Mouse (Mus musculus): ENCODE measurements at regions not wholly inside any gene's neighbourhood (a gene's known extent, or its start where the extent isn't known, plus 50 kb on each side); places are given as distances from the start of the nearest gene placed in this dataset.
"Not testable (repeated sequence)": the region's sequence is repeated elsewhere in the genome, so short reads cannot be mapped to it uniquely, and the experiment has no call there.

DNA sequence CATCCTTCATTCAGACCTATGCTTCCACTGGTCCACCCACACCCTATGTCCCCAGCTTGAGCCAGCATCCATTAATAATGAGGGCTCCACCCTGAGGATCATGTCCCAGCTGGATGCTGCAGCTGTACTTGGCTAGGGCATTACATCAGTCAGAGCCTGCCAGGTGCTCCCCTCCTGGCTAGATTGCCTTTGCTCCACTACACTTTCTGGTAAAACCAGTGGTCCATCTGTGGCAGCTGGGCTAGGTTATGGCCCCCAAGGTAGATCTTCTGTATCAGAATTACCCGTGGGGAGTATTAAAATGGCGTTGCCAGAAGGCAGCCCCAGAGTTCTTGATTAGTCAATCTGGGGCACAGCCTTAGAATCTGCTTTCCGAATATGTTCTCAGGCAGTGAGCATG lies 94.7 kb upstream of the Sec61g start:
- no peak for DNase-seq
- WGBS = 74% methylated on average over 3 of the region's 3 CpGs
- Histone ChIP-seq H3K4me1 (ENCODE audit: control insufficient read depth, insufficient read depth, low read length) (no peaks in the 10 kb centered on the region), H3K4me3 (replicated peaks; ENCODE audit: extremely low read depth, low read depth, low read length) (no peak overlapping the region)
- TF ChIP-seq POLR2A (IDR thresholded peaks at IDR 0.05; ENCODE audit: borderline replicate concordance, extremely low read depth, low read depth, low read length) = no peak
- no peak for TF ChIP-seq CTCF (IDR thresholded peaks at IDR 0.05; ENCODE audit: insufficient read depth, low read length)

DNA sequence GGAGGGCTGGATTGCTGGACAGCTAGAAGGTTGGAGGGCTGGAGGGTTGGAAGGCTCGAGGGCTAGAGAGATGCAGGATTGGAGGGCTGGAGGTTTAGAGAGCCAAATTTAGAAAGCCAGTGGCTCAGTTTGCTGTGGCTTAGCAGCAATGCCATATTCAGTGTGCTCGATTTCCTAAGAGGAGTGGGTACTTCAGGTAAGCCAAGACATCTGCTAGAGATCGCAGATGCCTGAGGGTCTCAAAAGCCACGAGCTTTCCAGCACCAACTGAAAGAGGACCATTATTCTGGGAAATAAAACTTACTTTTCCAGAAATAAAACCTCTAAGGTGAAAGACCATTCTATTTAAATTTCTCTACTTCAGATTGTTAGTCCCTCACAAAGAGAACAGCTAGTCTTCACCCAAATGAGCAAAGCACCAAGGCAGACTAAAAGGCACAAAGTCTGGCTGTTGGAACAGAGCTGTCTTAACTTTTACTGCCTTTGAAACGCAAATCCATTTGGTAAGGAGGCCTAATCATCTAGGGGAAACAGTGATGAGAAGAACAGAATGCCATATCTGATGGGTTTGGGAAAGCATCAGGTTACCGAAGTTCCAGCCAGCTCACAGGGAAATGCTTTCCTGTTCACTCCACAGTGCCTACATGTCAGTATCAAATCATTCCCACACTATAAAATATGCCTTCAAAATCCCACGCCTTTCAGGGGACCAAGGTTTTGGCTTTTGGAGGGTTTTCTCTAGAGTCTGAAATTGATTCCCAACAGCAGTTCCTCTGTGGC lies 98.3 kb upstream of the Sec61g start:
- H3K4me3 ChIP-seq (replicated peaks; ENCODE audit: extremely low read depth, low read depth, low read length) = no peak overlapping the region
- TF ChIP-seq POLR2A (IDR thresholded peaks at IDR 0.05; ENCODE audit: borderline replicate concordance, extremely low read depth, low read depth, low read length) (no peak), CTCF (IDR thresholded peaks at IDR 0.05; ENCODE audit: insufficient read depth, low read length) (no peak)
- WGBS = 69% methylated on average over 7 of the region's 7 CpGs
- DNase-seq = no peak
- no peaks in the 10 kb centered on the region for H3K4me1 ChIP-seq (ENCODE audit: control insufficient read depth, insufficient read depth, low read length)

DNA sequence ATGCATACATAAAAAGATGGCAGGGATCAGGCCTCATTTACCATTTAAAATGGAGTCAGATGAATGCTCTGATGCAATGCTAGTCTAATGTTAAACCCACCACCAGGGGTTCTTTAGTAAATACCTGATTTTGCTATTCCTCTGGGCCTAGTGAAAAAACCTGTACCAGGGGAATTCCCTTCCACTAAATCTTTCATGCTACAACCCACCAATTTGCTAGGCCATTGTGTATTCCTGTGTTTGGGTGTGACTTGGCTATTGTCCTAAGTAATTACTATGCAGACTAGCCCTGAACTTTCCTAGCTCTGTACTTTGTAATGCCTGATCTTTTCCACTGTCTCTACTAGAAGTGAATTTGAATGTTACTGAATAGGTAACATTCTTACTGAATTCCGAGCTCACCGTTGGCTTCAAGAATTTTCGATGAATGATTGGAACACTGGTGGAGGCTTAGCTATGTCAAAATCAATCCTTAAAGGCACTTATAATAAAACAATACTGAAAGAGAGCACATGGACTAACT lies 99.7 kb upstream of the Sec61g start:
- not testable (repeated sequence) for DNase-seq; H3K4me3 ChIP-seq (replicated peaks; ENCODE audit: extremely low read depth, low read depth, low read length); H3K4me1 ChIP-seq (ENCODE audit: control insufficient read depth, insufficient read depth, low read length)
- 85% methylated on average over 3 of the region's 3 CpGs for WGBS

DNA sequence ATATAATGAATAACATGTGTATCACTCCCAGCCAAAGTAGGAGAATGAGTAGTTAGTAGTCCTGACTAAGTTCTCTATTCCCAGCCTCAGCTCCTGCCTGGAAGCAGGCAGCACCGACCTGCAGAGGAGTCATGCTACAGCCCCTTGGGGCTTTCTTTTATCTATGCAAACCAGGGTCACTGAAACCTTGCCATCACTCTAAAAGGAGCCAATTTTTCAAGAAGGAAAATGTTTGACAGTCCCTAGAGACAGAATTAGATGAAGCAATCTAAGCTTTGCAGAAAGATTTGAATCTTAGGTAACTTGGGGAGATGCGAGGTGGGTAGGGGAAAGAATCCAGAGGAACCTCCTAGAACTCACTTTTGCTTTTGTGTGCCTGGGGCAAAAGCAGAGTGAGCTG lies 103.5 kb upstream of the Sec61g start:
- Histone ChIP-seq H3K4me1 (ENCODE audit: control insufficient read depth, insufficient read depth, low read length) (no peaks in the 10 kb centered on the region), H3K4me3 (replicated peaks; ENCODE audit: extremely low read depth, low read depth, low read length) (no peak overlapping the region)
- DNase-seq = no peak
- no peak for TF ChIP-seq CTCF (IDR thresholded peaks at IDR 0.05; ENCODE audit: insufficient read depth, low read length)
- no peak for TF ChIP-seq POLR2A (IDR thresholded peaks at IDR 0.05; ENCODE audit: borderline replicate concordance, extremely low read depth, low read depth, low read length)
- WGBS = 59% methylated on average over 2 of the region's 2 CpGs

DNA sequence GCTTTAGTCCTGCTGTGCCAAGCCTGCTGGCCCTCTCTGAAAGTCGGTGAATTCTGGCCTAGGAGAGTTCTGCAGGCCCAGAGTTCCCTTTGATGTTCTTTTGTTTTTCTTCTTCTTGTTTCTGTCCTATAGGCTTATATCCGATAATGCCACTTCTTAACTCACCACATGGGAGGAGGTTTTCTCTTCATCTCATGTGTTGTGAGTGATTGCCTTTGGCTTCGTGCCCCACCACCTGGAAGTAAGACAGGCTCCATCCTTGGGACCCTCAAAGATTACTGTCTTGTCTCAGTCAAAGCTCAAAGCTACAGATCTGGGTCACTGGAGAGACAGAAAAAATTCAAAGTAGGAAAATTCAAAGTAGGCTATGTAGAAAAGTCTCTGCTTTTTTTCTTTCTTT lies 104.2 kb upstream of the Sec61g start:
- WGBS = 76% methylated on average over 3 of the region's 3 CpGs

DNA sequence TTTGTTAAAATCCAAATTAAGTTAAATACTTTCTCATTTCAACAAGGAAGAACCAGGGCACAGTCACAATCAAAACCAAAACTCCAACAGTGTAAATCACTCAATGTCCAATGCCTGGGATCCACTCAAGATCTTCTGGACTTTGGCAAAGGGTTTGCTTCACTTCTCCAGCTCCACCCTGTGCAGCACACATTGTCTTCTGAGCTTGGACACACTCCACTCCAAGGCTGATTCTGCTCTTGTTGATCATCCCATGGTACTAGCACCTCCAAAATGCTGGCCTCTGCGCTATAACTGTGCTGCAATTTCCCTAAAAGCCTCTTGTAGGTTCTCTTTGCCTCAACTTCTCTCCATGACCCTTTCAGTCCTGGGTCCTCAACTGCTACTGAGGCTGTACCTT lies 111.5 kb upstream of the Sec61g start:
- no peak for DNase-seq
- WGBS = 70% methylated on average over 1 of the region's 1 CpGs
- no peaks in the 10 kb centered on the region for H3K4me1 ChIP-seq (ENCODE audit: control insufficient read depth, insufficient read depth, low read length)
- H3K4me3 ChIP-seq (replicated peaks; ENCODE audit: extremely low read depth, low read depth, low read length) = no peak overlapping the region
- TF ChIP-seq POLR2A (IDR thresholded peaks at IDR 0.05; ENCODE audit: borderline replicate concordance, extremely low read depth, low read depth, low read length) (no peak), CTCF (IDR thresholded peaks at IDR 0.05; ENCODE audit: insufficient read depth, low read length) (no peak)

More for the DNA sequence above, 104.2 kb upstream of the Sec61g start:
- no peak overlapping the region for H3K4me3 ChIP-seq (replicated peaks; ENCODE audit: extremely low read depth, low read depth, low read length)
- no peak for DNase-seq
- no peaks in the 10 kb centered on the region for H3K4me1 ChIP-seq (ENCODE audit: control insufficient read depth, insufficient read depth, low read length)
- TF ChIP-seq CTCF (IDR thresholded peaks at IDR 0.05; ENCODE audit: insufficient read depth, low read length) (no peak), POLR2A (IDR thresholded peaks at IDR 0.05; ENCODE audit: borderline replicate concordance, extremely low read depth, low read depth, low read length) (no peak)

DNA sequence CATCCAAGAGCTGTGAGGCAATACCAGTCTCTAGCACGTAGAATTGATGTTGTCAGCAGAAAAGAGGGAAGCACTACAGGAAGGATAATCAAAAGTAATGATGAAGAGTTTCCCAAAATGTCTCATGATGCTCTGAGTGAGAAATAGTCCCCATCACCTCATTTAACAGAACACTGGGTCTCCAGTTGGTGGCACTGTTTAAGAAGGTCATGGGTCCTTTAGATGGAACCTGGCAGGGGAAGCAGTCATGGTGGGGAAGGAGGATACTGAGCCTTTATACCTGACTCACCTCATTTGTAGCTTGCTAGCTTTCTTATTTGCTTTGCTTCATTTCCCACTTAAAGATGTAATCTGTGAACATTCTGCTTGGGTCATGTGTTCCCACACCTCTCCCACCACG lies 115.4 kb upstream of the Sec61g start:
- no peak for DNase-seq
- Histone ChIP-seq H3K4me1 (ENCODE audit: control insufficient read depth, insufficient read depth, low read length) (no peaks in the 10 kb centered on the region), H3K4me3 (replicated peaks; ENCODE audit: extremely low read depth, low read depth, low read length) (no peak overlapping the region)
- WGBS = 50% methylated on average over 2 of the region's 2 CpGs
- TF ChIP-seq CTCF (IDR thresholded peaks at IDR 0.05; ENCODE audit: insufficient read depth, low read length) (no peak), POLR2A (IDR thresholded peaks at IDR 0.05; ENCODE audit: borderline replicate concordance, extremely low read depth, low read depth, low read length) (no peak)

DNA sequence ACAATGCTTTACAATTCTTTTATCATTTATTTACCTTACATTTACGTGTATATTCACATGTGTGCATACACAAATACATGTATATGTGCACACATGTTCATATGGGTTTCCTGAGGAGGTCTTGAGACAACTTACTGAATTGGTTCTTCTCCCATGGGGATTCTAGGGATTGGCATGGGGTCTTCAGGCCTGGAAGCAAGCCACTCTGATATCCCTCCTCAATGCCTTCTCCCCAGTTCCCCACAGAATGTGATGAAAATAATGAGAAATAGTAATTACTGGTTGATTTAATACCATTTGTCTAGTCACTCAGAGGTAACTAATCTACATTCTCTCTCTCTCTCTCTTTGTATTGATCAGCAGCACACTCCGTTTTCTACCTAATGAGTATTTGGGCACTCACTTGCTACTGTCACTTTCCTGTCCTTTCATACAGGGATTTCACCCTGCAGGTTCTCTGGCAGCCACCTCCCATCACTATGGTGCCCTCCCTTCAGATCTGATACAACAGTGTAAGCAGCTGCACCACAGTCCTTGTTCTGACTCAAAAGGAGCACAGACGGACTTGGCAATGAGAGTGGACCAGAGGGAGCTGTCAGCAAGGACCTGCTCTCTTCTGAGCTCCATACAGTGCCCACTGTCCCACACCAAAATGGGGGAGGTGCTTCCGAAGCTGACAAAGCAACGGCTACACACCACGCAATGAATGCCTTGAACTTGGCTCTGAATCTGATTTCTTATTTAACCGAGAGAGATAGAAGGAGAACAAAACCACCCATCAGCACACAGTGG lies 119.2 kb upstream of the Sec61g start:
- TF ChIP-seq POLR2A (IDR thresholded peaks at IDR 0.05; ENCODE audit: borderline replicate concordance, extremely low read depth, low read depth, low read length) (no peak), CTCF (IDR thresholded peaks at IDR 0.05; ENCODE audit: insufficient read depth, low read length) (no peak)
- 58% methylated on average over 7 of the region's 7 CpGs for WGBS

DNA sequence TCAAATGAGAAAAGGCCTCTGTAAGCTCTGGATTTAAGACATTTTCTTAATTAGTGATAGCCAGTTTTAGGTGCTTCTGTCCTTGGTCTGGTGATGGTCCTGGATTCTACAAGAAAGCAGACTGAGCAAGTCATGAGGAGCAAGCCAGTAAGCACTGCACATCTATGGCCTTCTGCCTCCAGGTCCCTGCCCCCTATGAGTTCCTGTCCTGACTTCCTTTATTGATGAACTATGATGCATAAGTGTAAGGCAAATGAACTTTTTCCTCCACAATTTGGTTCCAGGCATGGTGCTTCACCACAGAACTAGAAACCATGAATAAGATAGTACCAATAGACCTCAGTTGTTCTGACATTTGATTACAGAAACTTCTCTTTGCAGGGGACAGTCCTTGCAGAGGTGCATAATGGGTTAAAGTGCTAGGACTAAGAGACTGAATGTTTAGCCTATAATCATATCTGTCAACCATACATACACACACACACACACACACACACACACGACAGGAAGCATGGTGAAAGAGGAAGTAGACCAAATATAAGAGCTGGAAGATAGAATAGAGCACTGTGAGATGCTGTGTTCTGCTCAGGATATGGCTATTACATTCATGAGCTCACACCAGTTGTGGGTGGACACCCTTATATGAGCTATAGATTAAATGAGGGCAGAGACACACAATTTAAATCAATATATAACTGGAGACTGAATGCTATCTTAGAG lies 121.3 kb upstream of the Sec61g start:
- DNase-seq = no peak
- TF ChIP-seq CTCF (IDR thresholded peaks at IDR 0.05; ENCODE audit: insufficient read depth, low read length) = no peak
- no peak for TF ChIP-seq POLR2A (IDR thresholded peaks at IDR 0.05; ENCODE audit: borderline replicate concordance, extremely low read depth, low read depth, low read length)
- WGBS = 23% methylated on average over 1 of the region's 1 CpGs
- Histone ChIP-seq H3K4me1 (ENCODE audit: control insufficient read depth, insufficient read depth, low read length) (no peaks in the 10 kb centered on the region), H3K4me3 (replicated peaks; ENCODE audit: extremely low read depth, low read depth, low read length) (no peak overlapping the region)

More for the DNA sequence above, 119.2 kb upstream of the Sec61g start:
- no peak overlapping the region for H3K4me3 ChIP-seq (replicated peaks; ENCODE audit: extremely low read depth, low read depth, low read length)
- no peaks in the 10 kb centered on the region for H3K4me1 ChIP-seq (ENCODE audit: control insufficient read depth, insufficient read depth, low read length)
- DNase-seq = no peak

DNA sequence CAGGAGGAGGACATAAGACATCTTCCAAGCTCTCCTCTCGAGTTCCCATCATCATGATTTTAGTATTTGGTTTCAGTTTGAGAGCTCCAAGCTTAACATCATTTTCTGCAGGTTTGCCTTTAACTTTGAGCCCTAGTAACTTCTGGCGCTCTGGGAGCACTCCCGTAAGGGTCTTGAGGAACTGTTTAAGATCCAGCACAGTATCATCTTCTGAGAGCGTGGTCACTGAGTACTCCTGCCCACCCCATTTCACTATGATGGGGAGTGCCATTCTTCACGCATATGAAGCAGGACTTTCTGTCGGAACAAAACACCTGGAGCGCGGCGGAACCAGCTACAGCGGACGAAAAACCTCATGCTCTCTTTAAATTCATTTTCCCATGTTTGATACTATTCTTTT lies 116.2 kb upstream of the Egfr start:
- WGBS = 93% methylated on average over 11 of the region's 11 CpGs
- DNase-seq; H3K4me3 ChIP-seq (replicated peaks; ENCODE audit: extremely low read depth, low read depth, low read length); H3K4me1 ChIP-seq (ENCODE audit: control insufficient read depth, insufficient read depth, low read length): not testable (repeated sequence)

Data from lung, adult 2 months (tissue).